ENCODE assay signal across 11 mouse cellular contexts in the genomic region with DNA sequence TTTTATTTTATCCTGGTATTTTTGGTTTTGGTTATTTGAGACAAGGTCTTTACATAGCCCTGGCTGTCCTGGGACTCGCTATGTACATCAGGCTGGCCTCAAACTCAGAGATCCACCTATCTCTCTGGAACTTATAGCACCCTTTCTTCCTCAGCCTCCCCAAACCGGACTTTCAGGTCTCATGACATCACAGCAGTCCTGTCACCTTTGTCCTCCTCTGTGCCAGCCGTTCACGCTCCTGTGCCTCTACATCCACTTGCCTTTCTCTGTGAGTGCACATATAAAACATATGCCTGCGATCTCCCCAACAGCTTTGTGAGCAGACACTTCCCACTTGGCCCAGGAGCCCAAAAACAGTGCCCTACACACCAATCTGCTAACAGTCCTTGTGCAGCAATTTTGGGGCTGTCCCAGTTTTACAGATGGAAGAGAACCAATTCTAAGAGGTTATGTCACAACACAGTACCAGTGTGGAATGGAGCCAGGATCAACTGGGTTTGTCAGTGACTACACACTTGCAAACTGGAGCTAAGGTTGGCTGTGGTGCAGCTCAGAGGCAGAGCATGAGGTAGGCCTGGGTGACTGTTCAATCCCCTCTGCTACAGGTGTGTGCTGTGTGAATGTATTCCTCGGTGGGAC. TPM values are rescaled to one million over a fixed set of nuclear protein-coding genes. Genes with fewer than 3 reads are reported as not detected.
DNase-seq lines count a peak whose midpoint lies in the region; ATAC-seq and TF ChIP-seq lines count a peak whose summit lies in the region.
"Had no signal": no experiment of that assay in that cellular context is flagged by ENCODE, and none has a peak within 500 bp of the region (broad histone marks: within the 10 kb centered on the region; RNA-seq: fewer than 3 reads in every experiment).

No protein-coding gene starts in this region.

- peak overlapping the region; percentile 88 for H3K27ac ChIP-seq in gastrocnemius, adult 2 months
- H3K27ac ChIP-seq in forebrain, embryonic 13.5 days = 0 out of 2 replicates have a peak overlapping the region, but pooled peaks have one; percentile 6
- H3K27ac ChIP-seq in limb, embryonic 13.5 days = peak overlapping the region; percentile 68
- peak overlapping the region; percentile 41 for H3K27ac ChIP-seq in neural tube, embryonic 14.5 days (ENCODE audit: low read depth, low read length)

- H3K4me2 ChIP-seq in forebrain, embryonic 13.5 days = no peak overlapping the region
- H3K4me2 ChIP-seq in limb, embryonic 13.5 days (replicated peaks) = 0 out of 2 replicates have a peak overlapping the region, but pooled peaks have one; percentile 35
- no peak overlapping the region for H3K4me2 ChIP-seq in neural tube, embryonic 14.5 days (ENCODE audit: low read depth, low read length)

- H3K9me3 ChIP-seq in forebrain, embryonic 13.5 days (replicated peaks) = no peaks in the 10 kb centered on the region
- H3K9me3 ChIP-seq in limb, embryonic 13.5 days = no peaks in the 10 kb centered on the region
- H3K9me3 ChIP-seq in neural tube, embryonic 14.5 days (ENCODE audit: control insufficient read depth, low read length) = no peaks in the 10 kb centered on the region

- peak overlapping the region; percentile 40 for H3K4me3 ChIP-seq in gastrocnemius, adult 2 months
- H3K4me3 ChIP-seq in forebrain, embryonic 13.5 days = no peak overlapping the region
- H3K4me3 ChIP-seq in limb, embryonic 13.5 days = no peak overlapping the region
- H3K4me3 ChIP-seq in neural tube, embryonic 14.5 days (ENCODE audit: low read depth, low read length) = no peak overlapping the region

- H3K9ac ChIP-seq in forebrain, embryonic 13.5 days = no peak overlapping the region
- no peak overlapping the region for H3K9ac ChIP-seq in limb, embryonic 13.5 days
- H3K9ac ChIP-seq in neural tube, embryonic 14.5 days (replicated peaks; ENCODE audit: low read depth, low read length) = no peak overlapping the region

- peak; percentile 28 for DNase-seq in gastrocnemius, adult 2 months
- DNase-seq in gastrocnemius, postnatal 14 days = no peak
- peak; percentile 57 for DNase-seq in NIH3T3 (ENCODE audit: low read depth)
- DNase-seq in thymus, postnatal 10 days (ENCODE audit: low spot score in 2 of 2) = no peak

- intact Hi-C loops in gastrocnemius, adult 2 months (cut with DNase I) = no loop called here
- intact Hi-C loops in gastrocnemius, postnatal 14 days (cut with DNase I; ENCODE audit: low total_unique reads) = no loop called here

- 78% methylated on average over 6 of the region's 6 CpGs for WGBS in forebrain, embryonic 13.5 days
- WGBS in limb, embryonic 13.5 days = 77% methylated on average over 6 of the region's 6 CpGs
- WGBS in neural tube, embryonic 14.5 days = 81% methylated on average over 6 of the region's 6 CpGs

- peaks cover 52% of the 10 kb centered on the region for H3K4me1 ChIP-seq in forebrain, embryonic 13.5 days
- peaks cover 59% of the 10 kb centered on the region for H3K4me1 ChIP-seq in limb, embryonic 13.5 days
- peaks cover 17% of the 10 kb centered on the region for H3K4me1 ChIP-seq in neural tube, embryonic 14.5 days (ENCODE audit: control insufficient read depth, insufficient read depth, low read length)

- no peaks in the 10 kb centered on the region for H3K27me3 ChIP-seq in forebrain, embryonic 13.5 days
- H3K27me3 ChIP-seq in limb, embryonic 13.5 days = no peaks in the 10 kb centered on the region
- no peaks in the 10 kb centered on the region for H3K27me3 ChIP-seq in neural tube, embryonic 14.5 days (ENCODE audit: control insufficient read depth, insufficient read depth, low read length)
- H3K27me3 ChIP-seq: CH12.LX had no signal

- peak; percentile 38; the same call in 1 of the 2 replicates for ATAC-seq in forebrain, embryonic 13.5 days
- no peak for ATAC-seq in limb, embryonic 13.5 days (ENCODE audit: low FRiP score, low read depth)
- ATAC-seq in neural tube, embryonic 14.5 days (ENCODE audit: low read depth) = no peak
- no peak for ATAC-seq in inflammation-experienced regulatory T-cells, adult 6 months

- H3K36me3 ChIP-seq in forebrain, embryonic 13.5 days (ENCODE audit: poor library complexity, severe bottlenecking) = peaks cover 8% of the 10 kb centered on the region
- H3K36me3 ChIP-seq in limb, embryonic 13.5 days = peaks cover 9% of the 10 kb centered on the region; the same call in 1 of the 2 replicates
- H3K36me3 ChIP-seq in neural tube, embryonic 14.5 days (ENCODE audit: control insufficient read depth, insufficient read depth, low read length) = no peaks in the 10 kb centered on the region

- no peak for TF ChIP-seq CTCF in gastrocnemius, adult 2 months (IDR thresholded peaks at IDR 0.05)

RNA-seq across cellular contexts. Expression of gene Szrd1, which starts 8.8 kb away (rescaled TPM):
- 100 to 1,000 TPM; 146 to 163 TPM for total RNA-seq in gastrocnemius, adult 2 months (2021)
- total RNA-seq in gastrocnemius, postnatal 14 days (2021) = 100 to 1,000 TPM; 161 to 166 TPM
- polyA plus RNA-seq in forebrain, embryonic 13.5 days (2015; fragmentation: Nextera tagmentation; extraction: Ambion mirVana) = 29.3 and 33.5 TPM in 2 replicates
- 43.6 and 44.2 TPM in 2 replicates for polyA plus RNA-seq in limb, embryonic 13.5 days (2015; fragmentation: Nextera tagmentation; extraction: Ambion mirVana)
- 13.2 and 13.7 TPM in 2 replicates for polyA plus RNA-seq in neural tube, embryonic 14.5 days (2014; fragmentation: Nextera tagmentation; extraction: Ambion mirVana)
- 10 to 100 TPM; 37.9 to 88.5 (median 58.2) TPM for polyA plus RNA-seq in inflammation-experienced regulatory T-cells, adult 6 months (2017; shearing (Covaris generic))

RNA-seq across cellular contexts. Expression of gene Fbxo42, which starts 16.9 kb away (rescaled TPM):
- 10 to 100 TPM; 10.8 to 10.9 TPM for total RNA-seq in gastrocnemius, adult 2 months (2021)
- 10 to 100 TPM in 1 of 2 experiments, 1 to 10 TPM in 1; 9.1 to 10.8 TPM for total RNA-seq in gastrocnemius, postnatal 14 days (2021)
- 19.7 and 20.0 TPM in 2 replicates for polyA plus RNA-seq in forebrain, embryonic 13.5 days (2015; fragmentation: Nextera tagmentation; extraction: Ambion mirVana)
- 27.2 and 27.7 TPM in 2 replicates for polyA plus RNA-seq in limb, embryonic 13.5 days (2015; fragmentation: Nextera tagmentation; extraction: Ambion mirVana)
- 28.3 and 31.7 TPM in 2 replicates for polyA plus RNA-seq in neural tube, embryonic 14.5 days (2014; fragmentation: Nextera tagmentation; extraction: Ambion mirVana)
- 1 to 10 TPM; 5.5 to 6.3 (median 5.8) TPM for polyA plus RNA-seq in inflammation-experienced regulatory T-cells, adult 6 months (2017; shearing (Covaris generic))

RNA-seq across cellular contexts. Expression of gene Spata21, which starts 42.7 kb away (rescaled TPM):
- total RNA-seq in gastrocnemius, adult 2 months (2021) = not detected
- total RNA-seq in gastrocnemius, postnatal 14 days (2021) = not detected
- polyA plus RNA-seq in forebrain, embryonic 13.5 days (2015; fragmentation: Nextera tagmentation; extraction: Ambion mirVana) = 0.20 and 0.30 TPM in 2 replicates
- 0.08 and 0.20 TPM in 2 replicates for polyA plus RNA-seq in limb, embryonic 13.5 days (2015; fragmentation: Nextera tagmentation; extraction: Ambion mirVana)
- 0.50 and 0.79 TPM in 2 replicates for polyA plus RNA-seq in neural tube, embryonic 14.5 days (2014; fragmentation: Nextera tagmentation; extraction: Ambion mirVana)
- polyA plus RNA-seq in inflammation-experienced regulatory T-cells, adult 6 months (2017; shearing (Covaris generic)) = 1 to 10 TPM; 1.1 to 1.5 (median 1.5) TPM
- total RNA-seq: CH12.LX had no signal
- polyA plus RNA-seq: embryonic facial prominence, embryonic 11.5 days; neural tube, embryonic 11.5 days had no signal

RNA-seq across cellular contexts. Expression of gene Necap2, which starts 52.7 kb away (rescaled TPM):
- total RNA-seq in gastrocnemius, adult 2 months (2021) = 10 to 100 TPM; 13.1 to 16.5 TPM
- total RNA-seq in gastrocnemius, postnatal 14 days (2021) = 10 to 100 TPM; 19.9 to 21.7 TPM
- polyA plus RNA-seq in forebrain, embryonic 13.5 days (2015; fragmentation: Nextera tagmentation; extraction: Ambion mirVana) = 44.9 and 48.0 TPM in 2 replicates
- polyA plus RNA-seq in limb, embryonic 13.5 days (2015; fragmentation: Nextera tagmentation; extraction: Ambion mirVana) = 88.7 and 92.3 TPM in 2 replicates
- polyA plus RNA-seq in neural tube, embryonic 14.5 days (2014; fragmentation: Nextera tagmentation; extraction: Ambion mirVana) = 37.0 and 49.9 TPM in 2 replicates
- 10 to 100 TPM; 85.9 to 95.9 (median 91.8) TPM for polyA plus RNA-seq in inflammation-experienced regulatory T-cells, adult 6 months (2017; shearing (Covaris generic))

Comparison
In these comparisons a context has a peak if more than half of its experiments do, and no peak if none do; other contexts are left out.
1. DNase-seq: peak in gastrocnemius, adult 2 months (single experiment) and NIH3T3 (single experiment); none in gastrocnemius, postnatal 14 days (single experiment) and thymus, postnatal 10 days (0 of 2).
2. H3K27ac ChIP-seq: peak in every context shown above with its lines; median percentile 88 in gastrocnemius, adult 2 months; 68 in limb, embryonic 13.5 days; 41 in neural tube, embryonic 14.5 days; 6 in forebrain, embryonic 13.5 days.